Mouse (Mus musculus) olfactory bulb, adult 2 months (tissue): ENCODE measurements around the gene Ass1. TPM values are rescaled to one million over a fixed set of nuclear protein-coding genes. Genes with fewer than 3 reads are reported as not detected.

Source experiments
- H3K27ac ChIP-seq: fragments of 200-500 bp; 2 replicates; pipeline ENCODE4 v1.5.1; 2012; ENCODE audit warnings: low read depth, low read length; ENCODE audit not compliant: insufficient read depth
- H3K4me1 ChIP-seq: fragments of 200-500 bp; 2 replicates; pipeline ENCODE4 v1.6.1; 2012; ENCODE audit warnings: low read length; ENCODE audit not compliant: control insufficient read depth, insufficient read depth
- H3K4me3 ChIP-seq: fragments of 200-500 bp; 2 replicates; pipeline ENCODE4 v1.5.1; 2012; ENCODE audit warnings: mild to moderate bottlenecking, low read depth, low read length, moderate library complexity; ENCODE audit not compliant: insufficient read depth
- CTCF ChIP-seq: fragments of 200-500 bp; IDR thresholded peaks from 2 replicates; pipeline ENCODE4 v1.5.1; 2012; ENCODE audit warnings: low read depth, mild to moderate bottlenecking, low read length, moderate library complexity; ENCODE audit not compliant: insufficient read depth
- POLR2A ChIP-seq: fragments of 200-500 bp; IDR thresholded peaks from 2 replicates; pipeline ENCODE4 v1.6.1; 2012; ENCODE audit warnings: mild to moderate bottlenecking, low read depth, low read length, moderate library complexity; ENCODE audit not compliant: insufficient read depth
- WGBS: fragments of 180-500 bp; shearing (Covaris S2); methylation state at CpG from one replicate; pipeline ENCODE4 v1.1.7; 2018; 5-methylcytosine and 5-hydroxymethylcytosine counted together
- polyA plus RNA-seq: library from polyadenylated mRNA; stranded (reverse); fragments of >200 nt; gene quantifications from 2 replicates; pipeline ENCODE4 v1.2.4, GENCODE M21; 2012; ENCODE audit warnings: low replicate concordance; ENCODE audit not compliant: missing spikeins, insufficient read depth, insufficient read length

Gene Ass1
- polyA plus RNA-seq, 1 experiment = not detected

GRCm38 (mm10) chr2:31463253-31463652 is 6.8 kb upstream of the Ass1 start:
- H3K27ac ChIP-seq = no peak overlapping the region
- no peak overlapping the region for H3K4me3 ChIP-seq
- TF ChIP-seq POLR2A (no peak), CTCF (no peak)
- H3K4me1 ChIP-seq = peaks cover 8% of the 10 kb centered on the region
- 93% methylated on average over 7 of the region's 7 CpGs for WGBS

GRCm38 (mm10) chr2:31463696-31464528 is 6.1 kb upstream of the Ass1 start:
- TF ChIP-seq CTCF (no peak), POLR2A (no peak)
- Histone ChIP-seq H3K27ac (no peak overlapping the region), H3K4me1 (peaks cover 8% of the 10 kb centered on the region), H3K4me3 (no peak overlapping the region)
- whole genome bisulfite sequencing = 70% methylated on average over 8 of the region's 8 CpGs

GRCm38 (mm10) chr2:31464529-31464910 is 5.5 kb upstream of the Ass1 start:
- TF ChIP-seq CTCF (no peak), POLR2A (no peak)
- no peak overlapping the region for H3K4me3 ChIP-seq

GRCm38 (mm10) chr2:31467457-31467856 is 2.5 kb upstream of the Ass1 start:
- TF ChIP-seq CTCF (no peak), POLR2A (no peak)
- Histone ChIP-seq H3K27ac (no peak overlapping the region), H3K4me3 (no peak overlapping the region), H3K4me1 (peaks cover 16% of the 10 kb centered on the region)
- WGBS = 96% methylated on average over 1 of the region's 1 CpGs

More at GRCm38 (mm10) chr2:31464529-31464910, 5.5 kb upstream of the Ass1 start:
- Histone ChIP-seq H3K27ac (no peak overlapping the region), H3K4me1 (peaks cover 10% of the 10 kb centered on the region)
- 87% methylated on average over 6 of the region's 6 CpGs for WGBS

DNA sequence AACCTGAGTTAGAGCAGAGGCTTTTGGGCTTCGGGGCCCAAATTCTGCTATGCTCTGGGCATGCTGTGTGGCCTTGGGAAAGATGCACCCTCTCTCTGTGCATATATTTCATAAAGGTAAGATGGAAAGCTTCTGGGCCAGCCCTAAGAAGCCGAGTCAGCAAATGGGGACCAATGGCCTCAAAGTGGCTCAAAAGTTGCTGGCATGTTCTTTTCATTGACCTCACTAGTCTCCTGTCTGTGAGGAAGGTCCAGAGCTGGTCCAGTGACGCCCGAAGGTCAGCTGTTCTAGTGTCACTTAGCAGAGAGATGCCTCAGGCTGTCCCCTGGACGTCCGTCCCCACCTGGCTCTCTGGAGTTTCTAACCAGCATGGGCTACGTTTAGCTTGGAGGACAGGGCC is 1.1 kb upstream of the Ass1 start:
- Histone ChIP-seq H3K4me1 (peaks cover 16% of the 10 kb centered on the region), H3K27ac (no peak overlapping the region), H3K4me3 (no peak overlapping the region)
- no peak for TF ChIP-seq CTCF
- TF ChIP-seq POLR2A = no peak
- WGBS = 91% methylated on average over 7 of the region's 7 CpGs

- Histone ChIP-seq H3K27ac (no peak overlapping the region), H3K4me1 (peaks cover 16% of the 10 kb centered on the region), H3K4me3 (peak overlapping the region; percentile 52)
- WGBS = 46% methylated on average over 7 of the region's 7 CpGs
- TF ChIP-seq CTCF (no peak), POLR2A (no peak)
Observed at GRCm38 (mm10) chr2:31469480-31469879, 527 bp upstream of the Ass1 start.

- H3K27ac ChIP-seq = no peak overlapping the region
- H3K4me3 ChIP-seq = peak overlapping the region; percentile 52
- peaks cover 20% of the 10 kb centered on the region for H3K4me1 ChIP-seq
- 10% methylated on average over 19 of the region's 19 CpGs for WGBS
- TF ChIP-seq CTCF (no peak), POLR2A (no peak)
Observed at GRCm38 (mm10) chr2:31470683-31471385, 827 bp downstream of the Ass1 start.

DNA sequence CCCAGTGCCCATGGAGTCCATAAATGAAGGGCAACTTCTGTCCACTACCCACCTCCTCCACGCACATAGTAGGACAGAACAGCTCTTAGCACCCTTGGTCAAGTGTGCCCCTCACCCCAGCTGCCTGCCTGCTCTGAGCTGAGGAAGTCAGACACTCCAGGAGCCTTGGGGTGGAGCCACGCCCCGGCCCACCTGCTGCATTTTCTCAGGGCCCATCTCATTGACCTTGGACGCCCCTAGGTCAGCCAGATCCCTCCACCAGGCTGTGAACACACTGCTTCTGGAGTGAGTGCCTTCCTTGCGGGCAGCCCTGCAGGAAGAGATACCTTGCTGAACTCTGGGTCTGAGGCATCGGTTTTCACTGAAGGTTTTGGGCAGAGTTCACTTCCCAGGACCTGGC is 1.6 kb downstream of the Ass1 start:
- H3K27ac ChIP-seq = no peak overlapping the region
- no peak overlapping the region for H3K4me3 ChIP-seq
- H3K4me1 ChIP-seq = peaks cover 20% of the 10 kb centered on the region
- 75% methylated on average over 6 of the region's 6 CpGs for WGBS
- TF ChIP-seq CTCF (no peak), POLR2A (no peak)

- TF ChIP-seq POLR2A (no peak), CTCF (peak; percentile 18; the same call in 1 of the 2 replicates)
- no peak overlapping the region for H3K4me3 ChIP-seq
- WGBS = 54% methylated on average over 10 of the region's 10 CpGs
- H3K27ac ChIP-seq = no peak overlapping the region
- H3K4me1 ChIP-seq = peaks cover 20% of the 10 kb centered on the region
Observed at GRCm38 (mm10) chr2:31472406-31473065, 2.5 kb downstream of the Ass1 start.
